Mouse (Mus musculus) CH12F3 (cell line): ENCODE data around the gene Pik3c2a.
"Not testable (repeated sequence)": the region's sequence is repeated elsewhere in the genome, so short reads cannot be mapped to it uniquely, and the experiment has no call there.

Experiments
- in situ Hi-C: fragments of 300-500 bp; cut with MboI; formaldehyde crosslinking; loops from 2 replicates; pipeline ENCODE4 v1.14.3; 2020; ENCODE audit warnings: low sequenced_read_pairs

The Pik3c2a gene

DNA sequence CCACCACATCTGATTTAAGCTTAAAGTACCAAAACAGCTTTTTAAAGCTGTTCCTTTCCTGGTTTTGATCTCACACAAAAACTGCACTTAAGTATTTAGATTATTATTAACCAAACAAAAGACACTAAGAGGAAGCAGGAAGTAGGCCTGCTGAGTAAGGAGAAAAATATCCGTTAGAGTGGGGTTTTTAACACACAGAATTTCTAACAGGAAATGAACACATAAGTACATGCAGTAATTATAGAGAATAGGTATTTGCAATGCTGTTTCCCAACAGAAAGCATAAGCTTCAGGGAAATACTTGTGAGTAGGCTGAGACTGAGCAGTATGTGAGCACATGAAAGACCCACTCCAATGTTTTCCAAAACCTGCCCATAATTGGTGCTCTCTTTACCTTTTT, 33.8 kb downstream of the Pik3c2a start:
- in situ Hi-C loops: no loop called here

DNA sequence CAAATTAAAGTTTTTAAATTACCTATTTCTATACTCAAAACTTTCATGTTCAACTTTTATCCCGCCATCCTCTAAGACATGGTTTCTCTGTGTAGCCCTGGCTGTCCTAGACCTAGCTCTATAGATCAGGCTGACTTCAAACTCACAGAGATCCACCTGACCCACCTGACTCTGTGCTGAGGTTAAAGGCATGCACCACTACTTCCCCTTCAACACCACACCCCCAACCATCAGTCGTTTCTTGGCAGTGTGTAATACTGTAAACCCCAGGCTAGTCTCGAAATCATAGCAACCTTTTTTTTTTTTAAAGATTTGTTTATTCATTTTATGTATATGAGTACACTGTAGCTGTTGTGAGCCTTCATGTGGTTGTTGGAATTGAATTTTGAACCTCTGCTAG, 50.9 kb downstream of the Pik3c2a start:
- in situ Hi-C loops: no loop called here

GRCm38 (mm10) chr7:116387389-116387788, 55.9 kb downstream of the Pik3c2a start:
- in situ Hi-C loops: not testable (repeated sequence)

DNA sequence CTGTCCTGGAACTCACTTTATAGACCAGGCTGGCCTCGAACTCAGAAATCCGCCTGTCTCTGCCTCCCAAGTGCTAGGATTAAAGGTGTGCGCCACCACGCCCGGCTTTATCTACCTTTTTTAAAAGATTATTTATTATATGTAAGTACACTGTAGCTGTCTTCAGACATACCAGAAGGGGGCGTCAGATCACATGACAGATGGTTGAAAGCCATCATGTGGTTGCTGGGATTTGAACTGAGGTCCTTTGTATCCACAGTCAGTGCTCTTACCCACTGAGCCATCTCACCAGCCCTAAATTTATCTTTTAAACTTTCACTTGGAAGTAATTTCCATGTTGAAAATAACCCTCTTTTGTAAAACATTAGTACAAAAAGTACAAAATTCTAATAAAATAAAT, 64.1 kb downstream of the Pik3c2a start:
- in situ Hi-C loops: not testable (repeated sequence)

GRCm38 (mm10) chr7:116374284-116374683, 69.0 kb downstream of the Pik3c2a start:
- in situ Hi-C loops: no loop called here

GRCm38 (mm10) chr7:116336226-116336625, 107.0 kb downstream of the Pik3c2a start:
- in situ Hi-C loops: no loop called here

DNA sequence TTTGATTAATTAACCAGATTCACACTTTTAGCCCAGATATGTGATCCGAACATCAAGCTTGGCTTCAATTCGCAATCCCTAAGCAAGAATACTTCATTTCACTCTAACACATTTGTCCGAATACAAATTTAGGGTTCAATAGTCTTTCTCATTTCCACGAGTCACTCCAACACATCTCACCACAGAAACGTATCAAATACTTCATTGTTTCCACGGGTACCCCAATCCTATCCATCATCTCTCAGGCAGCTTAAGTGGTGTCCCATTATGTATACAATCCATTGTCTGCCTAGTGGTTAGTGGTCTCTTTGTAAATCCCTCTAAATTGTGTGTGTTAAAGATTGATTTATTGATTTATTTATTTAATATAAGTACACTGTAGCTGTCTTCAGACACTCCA, 108.1 kb downstream of the Pik3c2a start:
- in situ Hi-C loops: no loop called here

DNA sequence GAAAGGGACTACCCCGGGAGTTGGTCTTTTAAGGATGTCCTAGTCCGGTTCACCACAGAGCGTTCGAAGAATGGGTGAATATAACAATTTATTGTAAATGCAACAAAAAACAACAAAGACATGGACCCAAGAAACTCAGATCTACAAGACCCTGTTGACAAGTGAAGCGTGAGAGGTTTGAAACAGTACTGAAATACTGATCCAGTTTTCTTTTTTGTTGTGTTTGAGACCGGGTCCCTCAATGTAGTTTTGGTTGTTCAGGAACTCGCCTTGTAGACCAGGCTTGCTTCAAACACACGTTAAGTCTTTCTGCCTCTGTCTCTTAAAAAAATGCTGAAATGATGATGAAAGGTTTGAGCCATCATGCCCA, 108.6 kb downstream of the Pik3c2a start:
- in situ Hi-C loops: no loop called here

DNA sequence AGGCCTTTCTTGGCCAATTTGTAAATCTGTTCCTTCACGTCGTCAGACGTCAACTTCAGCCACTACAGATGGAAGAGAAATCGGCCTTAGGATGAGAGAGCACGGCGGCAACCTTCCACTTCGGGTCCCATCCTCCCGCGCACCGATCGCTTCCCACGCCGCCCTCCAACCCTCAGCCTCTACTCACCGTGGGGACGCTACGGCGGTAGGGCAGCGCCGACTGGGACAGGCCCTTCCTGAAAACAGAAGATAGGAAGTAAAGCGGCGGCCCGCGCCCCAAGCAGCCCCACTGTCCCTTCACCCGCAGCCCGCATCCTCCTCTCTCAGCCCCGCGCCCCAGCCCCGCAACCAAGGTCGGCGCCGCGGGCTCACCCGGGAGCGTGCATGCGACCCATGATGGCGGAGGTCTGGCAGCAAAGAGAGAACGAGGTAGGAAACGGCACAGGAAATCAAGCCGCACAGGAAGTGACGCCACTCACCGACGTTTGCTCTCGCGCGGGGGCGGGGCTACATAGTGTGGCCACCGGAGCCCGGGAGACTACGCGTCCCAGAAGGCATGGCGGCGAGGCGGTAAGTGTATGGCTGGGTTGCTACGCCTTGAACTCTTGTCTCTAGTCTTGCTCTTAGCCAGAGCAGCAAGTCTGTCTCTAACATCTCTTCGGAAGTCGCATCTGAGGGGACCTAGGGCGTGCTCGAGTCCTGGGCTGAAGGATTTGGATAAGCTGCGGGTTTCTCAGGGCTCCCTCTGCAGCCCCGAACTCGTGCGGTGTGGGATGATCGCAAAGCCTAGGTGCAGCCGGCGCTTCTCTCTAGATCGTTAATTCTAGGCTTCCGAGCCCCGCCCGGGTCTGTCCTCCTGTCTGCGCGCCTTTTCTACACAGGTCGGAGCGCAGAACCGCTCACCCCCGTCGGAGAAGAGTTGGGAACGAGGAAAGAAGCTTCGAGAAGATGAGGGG, 109.3 kb downstream of the Pik3c2a start, which contains the start of gene Rps13:
Rps13 (minus strand) TSS at position 483 of the 956 bp plus-strand sequence.
- in situ Hi-C loops: no loop called here

- in situ Hi-C loops: no loop called here
Measured at GRCm38 (mm10) chr7:116331246-116331645, 112.0 kb downstream of the Pik3c2a start.

DNA sequence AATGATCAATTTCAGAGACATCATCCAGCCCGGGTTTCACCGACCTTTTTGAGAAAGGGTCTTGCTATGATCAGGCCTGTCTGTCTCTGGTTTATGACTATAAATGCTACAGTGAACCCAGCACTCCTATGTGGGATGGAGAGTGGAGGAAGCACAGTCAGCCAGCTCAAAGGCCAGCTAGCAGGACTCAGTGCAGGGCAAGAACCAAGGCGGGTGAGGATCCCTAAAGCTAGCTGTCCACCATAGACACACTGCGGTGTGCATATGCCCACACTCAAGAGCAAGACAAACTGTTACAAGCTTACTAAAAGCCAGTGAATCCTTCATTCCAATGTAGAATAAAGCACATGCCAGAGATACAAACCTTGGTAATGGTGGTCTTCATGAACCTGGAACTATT, 113.4 kb downstream of the Pik3c2a start:
- in situ Hi-C loops: no loop called here

DNA sequence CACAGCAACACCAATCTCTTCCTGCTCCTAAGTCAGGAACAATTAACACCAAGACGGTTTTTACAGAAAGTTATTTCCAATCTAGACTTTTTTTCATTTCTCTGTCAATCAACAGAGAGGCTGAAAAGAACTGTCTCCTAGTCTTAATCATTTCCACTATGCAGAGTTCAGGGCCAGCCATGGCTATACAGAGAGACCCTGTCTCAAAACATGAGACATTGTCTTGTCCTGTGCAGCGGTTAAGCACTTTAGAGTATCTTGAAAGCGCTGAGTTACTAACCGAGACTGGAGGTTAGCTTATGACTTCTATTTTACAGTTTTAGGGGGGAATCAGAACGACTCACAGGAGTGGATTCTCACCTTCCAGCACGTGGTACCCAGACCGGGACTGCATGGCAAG, 114.5 kb downstream of the Pik3c2a start:
- in situ Hi-C loops: no loop called here

- in situ Hi-C loops: no loop called here
Measured at GRCm38 (mm10) chr7:116327901-116328300, 115.3 kb downstream of the Pik3c2a start.

DNA sequence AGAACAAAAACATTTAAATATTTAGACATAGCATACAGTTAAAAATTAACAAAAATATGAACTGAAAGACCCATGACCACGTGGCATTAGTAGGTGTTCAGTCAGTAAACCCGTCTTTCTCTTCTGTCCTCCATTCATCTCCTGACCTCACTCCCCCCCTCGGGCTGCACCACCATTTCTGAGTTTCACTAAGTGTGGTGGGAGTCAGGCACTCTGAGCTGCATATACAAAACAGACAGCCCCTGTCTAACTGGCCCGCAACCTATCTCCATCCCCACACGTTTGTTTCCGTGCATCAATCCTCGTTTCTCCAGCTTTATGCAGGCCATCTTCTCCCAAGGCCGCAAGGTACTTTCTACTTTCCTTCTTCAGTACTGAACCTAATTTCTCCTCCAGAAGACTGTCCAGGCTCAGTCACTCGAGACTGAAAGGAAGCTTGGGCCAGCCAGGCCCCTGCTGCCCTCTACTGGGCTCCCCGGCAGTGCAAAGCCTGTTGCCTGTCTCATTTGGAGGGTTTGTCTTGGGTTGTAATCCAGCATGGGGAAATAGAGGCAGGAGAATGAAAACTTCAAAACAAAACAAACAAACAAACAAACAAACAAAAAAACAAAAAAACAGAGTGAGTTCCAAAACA, 119.8 kb downstream of the Pik3c2a start:
- in situ Hi-C loops: no loop called here

- in situ Hi-C loops: no loop called here
Measured at GRCm38 (mm10) chr7:116309456-116309855, 133.8 kb downstream of the Pik3c2a start.

GRCm38 (mm10) chr7:116308632-116308991, 134.6 kb downstream of the Pik3c2a start:
- in situ Hi-C loops: no loop called here

GRCm38 (mm10) chr7:116307871-116308631, 135.2 kb downstream of the Pik3c2a start, which contains the start of gene Plekha7:
Plekha7 (minus strand) TSS chr7:116308376.
- in situ Hi-C loops: no loop called here

- in situ Hi-C loops: no loop called here
Measured at GRCm38 (mm10) chr7:116307099-116307870, 136.0 kb downstream of the Pik3c2a start.

DNA sequence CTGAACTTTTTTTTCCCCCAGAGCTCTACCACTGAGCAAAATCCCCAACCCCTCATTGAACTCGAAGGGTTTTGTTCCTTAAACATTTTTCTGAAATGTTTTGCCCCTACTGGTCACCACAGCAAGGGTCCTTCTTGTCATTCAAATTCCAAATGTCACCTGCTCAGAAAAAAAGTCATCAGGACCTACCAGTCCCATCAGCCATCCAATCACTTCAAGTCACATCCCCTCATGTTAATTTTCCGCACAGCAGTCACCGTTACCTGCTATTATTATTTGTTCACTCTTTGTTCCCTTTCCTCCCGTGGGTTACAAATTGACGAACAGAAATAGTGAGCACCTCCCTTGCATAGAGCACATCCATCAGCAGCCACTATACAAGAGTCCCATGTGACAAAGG, 136.6 kb downstream of the Pik3c2a start:
- in situ Hi-C loops: no loop called here

- in situ Hi-C loops: no loop called here
Measured at GRCm38 (mm10) chr7:116301661-116302311, 141.5 kb downstream of the Pik3c2a start.
